Mouse (Mus musculus) hindbrain, embryonic 11.5 days (tissue): ENCODE measurements around the gene Epb41l1. TPM values are rescaled to one million over a fixed set of nuclear protein-coding genes. Genes with fewer than 3 reads are reported as not detected.
A peak's percentile ranks its signal among the peaks of the same experiment; 100 is the strongest.
"Not testable (repeated sequence)": the region's sequence is repeated elsewhere in the genome, so short reads cannot be mapped to it uniquely, and the experiment has no call there.

Source experiments
- ATAC-seq: fragments of 200-750 bp; cut with Nextera tagmentation; 2 replicates; pipeline ENCODE4 v1.8.0; 2017; ENCODE audit warnings: mild to moderate bottlenecking, moderate TSS enrichment, moderate library complexity; ENCODE audit not compliant: low FRiP score
- DNase-seq: peaks from one replicate; pipeline ENCODE4 v3.0.0-alpha.2; 2015; ENCODE audit warnings: low spot score
- H3K27ac ChIP-seq: fragments of 300-500 bp; sonication (generic); 2 replicates; pipeline ENCODE4 v1.5.1; 2014; ENCODE audit warnings: mild to moderate bottlenecking, low read depth, low read length
- H3K27me3 ChIP-seq: fragments of 300-500 bp; sonication (generic); 2 replicates; pipeline ENCODE4 v1.6.1; 2014; ENCODE audit warnings: mild to moderate bottlenecking, low read length, moderate library complexity, mixed read lengths; ENCODE audit not compliant: control insufficient read depth, insufficient read depth
- H3K36me3 ChIP-seq: fragments of 300-500 bp; sonication (generic); 2 replicates; pipeline ENCODE4 v1.6.1; 2014; ENCODE audit warnings: mild to moderate bottlenecking, low read length, moderate library complexity, mixed read lengths; ENCODE audit not compliant: control insufficient read depth, insufficient read depth
- H3K4me1 ChIP-seq: fragments of 300-500 bp; sonication (generic); replicated peaks from 2 replicates; pipeline ENCODE4 v1.6.1; 2014; ENCODE audit warnings: low read length, mixed read lengths; ENCODE audit not compliant: control insufficient read depth, insufficient read depth
- H3K4me2 ChIP-seq: fragments of 300-500 bp; sonication (generic); replicated peaks from 2 replicates; pipeline ENCODE4 v1.6.1; 2014; ENCODE audit warnings: mild to moderate bottlenecking, low read depth, low read length
- H3K4me3 ChIP-seq: fragments of 300-500 bp; sonication (generic); 2 replicates; pipeline ENCODE4 v1.5.1; 2014; ENCODE audit warnings: low read depth, low read length
- H3K9ac ChIP-seq: fragments of 300-500 bp; sonication (generic); 2 replicates; pipeline ENCODE4 v1.6.1; 2014; ENCODE audit warnings: low read depth, low read length
- H3K9me3 ChIP-seq: fragments of 300-500 bp; sonication (generic); 2 replicates; pipeline ENCODE4 v1.6.1; 2016; ENCODE audit warnings: low read length; ENCODE audit not compliant: control insufficient read depth
- WGBS: fragments of 180-500 bp; shearing (Covaris S2); extraction: QIAGEN DNeasy Blood & Tissue Kit; methylation state at CpG from one replicate; pipeline ENCODE4 v1.1.7; 2014; 5-methylcytosine and 5-hydroxymethylcytosine counted together
- polyA plus RNA-seq: library from polyadenylated mRNA; unstranded; fragments of >200 nt; fragmentation: Nextera tagmentation; extraction: Ambion mirVana; gene quantifications from 2 replicates; pipeline ENCODE4 v1.2.1, GENCODE M21; 2014

The Epb41l1 gene
- polyA plus RNA-seq, 1 experiment from 2014 or later, result 5.0 TPM

- H3K27me3 ChIP-seq, result no peaks in the 10 kb centered on the region
- peaks cover 5% of the 10 kb centered on the region for H3K4me1 ChIP-seq
- H3K36me3 ChIP-seq, result no peaks in the 10 kb centered on the region
- no peak overlapping the region for H3K4me2 ChIP-seq
- DNase-seq (no peak), ATAC-seq (no peak)
- H3K4me3 ChIP-seq, result no peak overlapping the region
- 93% methylated on average over 7 of the region's 7 CpGs for WGBS
- no peak overlapping the region for H3K27ac ChIP-seq
- H3K9me3 ChIP-seq, result no peaks in the 10 kb centered on the region
- H3K9ac ChIP-seq, result no peak overlapping the region
Measured at GRCm38 (mm10) chr2:156397988-156398387, 22.7 kb upstream of the Epb41l1 start.

- H3K4me2 ChIP-seq, result no peak overlapping the region
- 81% methylated on average over 1 of the region's 1 CpGs for WGBS
- H3K36me3 ChIP-seq, result no peaks in the 10 kb centered on the region
- H3K9me3 ChIP-seq, result no peaks in the 10 kb centered on the region
- no peak overlapping the region for H3K4me3 ChIP-seq
- peaks cover 5% of the 10 kb centered on the region for H3K4me1 ChIP-seq
- no peak for ATAC-seq
- no peak for DNase-seq
- H3K27ac ChIP-seq, result no peak overlapping the region
- no peak overlapping the region for H3K9ac ChIP-seq
- no peaks in the 10 kb centered on the region for H3K27me3 ChIP-seq
Measured at GRCm38 (mm10) chr2:156399485-156399884, 21.2 kb upstream of the Epb41l1 start.

- H3K9ac ChIP-seq, result peak overlapping the region; percentile 50
- H3K4me2 ChIP-seq, result peak overlapping the region; percentile 27
- no peak overlapping the region for H3K4me3 ChIP-seq
- ATAC-seq, result peak; percentile 92
- no peaks in the 10 kb centered on the region for H3K36me3 ChIP-seq
- H3K27ac ChIP-seq, result peak overlapping the region; percentile 54; the same call in 1 of the 2 replicates
- no peaks in the 10 kb centered on the region for H3K27me3 ChIP-seq
- DNase-seq, result peak; percentile 85
- peaks cover 5% of the 10 kb centered on the region for H3K4me1 ChIP-seq
- WGBS, result 2% methylated on average over 9 of the region's 9 CpGs
- H3K9me3 ChIP-seq, result no peaks in the 10 kb centered on the region
Measured at GRCm38 (mm10) chr2:156401331-156401730, 19.4 kb upstream of the Epb41l1 start.

GRCm38 (mm10) chr2:156402036-156402435 is 18.7 kb upstream of the Epb41l1 start:
- no peak overlapping the region for H3K9ac ChIP-seq
- H3K27me3 ChIP-seq, result no peaks in the 10 kb centered on the region
- 88% methylated on average over 3 of the region's 3 CpGs for WGBS
- peaks cover 5% of the 10 kb centered on the region for H3K4me1 ChIP-seq
- H3K27ac ChIP-seq, result no peak overlapping the region
- H3K4me3 ChIP-seq, result no peak overlapping the region
- DNase-seq (no peak), ATAC-seq (no peak)
- H3K36me3 ChIP-seq, result no peaks in the 10 kb centered on the region
- no peak overlapping the region for H3K4me2 ChIP-seq
- H3K9me3 ChIP-seq, result no peaks in the 10 kb centered on the region

- H3K27ac ChIP-seq, result peak overlapping the region; percentile 39; the same call in 1 of the 2 replicates
- H3K36me3 ChIP-seq, result no peaks in the 10 kb centered on the region
- no peak overlapping the region for H3K4me3 ChIP-seq
- no peak overlapping the region for H3K4me2 ChIP-seq
- H3K9ac ChIP-seq, result peak overlapping the region; percentile 35; the same call in 1 of the 2 replicates
- 15% methylated on average over 3 of the region's 3 CpGs for WGBS
- ATAC-seq (no peak), DNase-seq (peak; percentile 33)
- H3K4me1 ChIP-seq, result no peaks in the 10 kb centered on the region
- no peaks in the 10 kb centered on the region for H3K9me3 ChIP-seq
- H3K27me3 ChIP-seq, result no peaks in the 10 kb centered on the region
Measured at GRCm38 (mm10) chr2:156406987-156407386, 13.7 kb upstream of the Epb41l1 start.

- 40% methylated on average over 8 of the region's 8 CpGs for WGBS
Measured at GRCm38 (mm10) chr2:156408168-156408567, 12.5 kb upstream of the Epb41l1 start.

GRCm38 (mm10) chr2:156411348-156411747 is 9.4 kb upstream of the Epb41l1 start:
- not testable (repeated sequence) for H3K4me3 ChIP-seq, ATAC-seq, H3K9ac ChIP-seq, H3K4me2 ChIP-seq, H3K27me3 ChIP-seq, H3K4me1 ChIP-seq, H3K9me3 ChIP-seq, H3K36me3 ChIP-seq, H3K27ac ChIP-seq, DNase-seq
- 92% methylated on average over 4 of the region's 7 CpGs for WGBS

More at GRCm38 (mm10) chr2:156408168-156408567, 12.5 kb upstream of the Epb41l1 start:
- 0 out of 2 replicates have a peak overlapping the region, but pooled peaks have one; percentile 10 for H3K27ac ChIP-seq
- H3K27me3 ChIP-seq, result no peaks in the 10 kb centered on the region
- H3K36me3 ChIP-seq, result no peaks in the 10 kb centered on the region
- no peak overlapping the region for H3K4me3 ChIP-seq
- H3K9ac ChIP-seq, result no peak overlapping the region
- H3K4me1 ChIP-seq, result no peaks in the 10 kb centered on the region
- H3K9me3 ChIP-seq, result no peaks in the 10 kb centered on the region
- no peak overlapping the region for H3K4me2 ChIP-seq
- ATAC-seq (no peak), DNase-seq (no peak)

GRCm38 (mm10) chr2:156414996-156415395 is 5.7 kb upstream of the Epb41l1 start:
- no peak for ATAC-seq
- Histone ChIP-seq H3K4me2 (no peak overlapping the region), H3K9ac (no peak overlapping the region), H3K9me3 (no peaks in the 10 kb centered on the region), H3K27me3 (peaks cover 7% of the 10 kb centered on the region), H3K4me1 (no peaks in the 10 kb centered on the region), H3K36me3 (no peaks in the 10 kb centered on the region), H3K27ac (no peak overlapping the region), H3K4me3 (no peak overlapping the region)
- WGBS, result 83% methylated on average over 2 of the region's 2 CpGs
- DNase-seq, result no peak

GRCm38 (mm10) chr2:156415674-156416073 is 5.0 kb upstream of the Epb41l1 start:
- Histone ChIP-seq H3K4me1 (peaks cover 4% of the 10 kb centered on the region; the same call in 1 of the 2 replicates), H3K9me3 (no peaks in the 10 kb centered on the region), H3K27ac (no peak overlapping the region), H3K4me2 (no peak overlapping the region), H3K27me3 (peaks cover 7% of the 10 kb centered on the region), H3K9ac (no peak overlapping the region), H3K4me3 (no peak overlapping the region), H3K36me3 (no peaks in the 10 kb centered on the region)
- ATAC-seq (no peak), DNase-seq (no peak)
- WGBS, result 61% methylated on average over 5 of the region's 5 CpGs
